Mouse (Mus musculus) embryo, embryonic 10.5 days (tissue): ENCODE data around the gene Gtf3c3.

Experiments
- DNase-seq: peaks from one replicate; pipeline ENCODE4 v3.0.0-alpha.2; 2015; ENCODE audit warnings: low spot score

Gtf3c3 gene

GRCm38 (mm10) chr1:54438340-54439079 is at the start of gene Gtf3c3:
TSS of gene Gtf3c3 (minus strand) at chr1:54438971.
- peak; percentile 86 for DNase-seq

DNA sequence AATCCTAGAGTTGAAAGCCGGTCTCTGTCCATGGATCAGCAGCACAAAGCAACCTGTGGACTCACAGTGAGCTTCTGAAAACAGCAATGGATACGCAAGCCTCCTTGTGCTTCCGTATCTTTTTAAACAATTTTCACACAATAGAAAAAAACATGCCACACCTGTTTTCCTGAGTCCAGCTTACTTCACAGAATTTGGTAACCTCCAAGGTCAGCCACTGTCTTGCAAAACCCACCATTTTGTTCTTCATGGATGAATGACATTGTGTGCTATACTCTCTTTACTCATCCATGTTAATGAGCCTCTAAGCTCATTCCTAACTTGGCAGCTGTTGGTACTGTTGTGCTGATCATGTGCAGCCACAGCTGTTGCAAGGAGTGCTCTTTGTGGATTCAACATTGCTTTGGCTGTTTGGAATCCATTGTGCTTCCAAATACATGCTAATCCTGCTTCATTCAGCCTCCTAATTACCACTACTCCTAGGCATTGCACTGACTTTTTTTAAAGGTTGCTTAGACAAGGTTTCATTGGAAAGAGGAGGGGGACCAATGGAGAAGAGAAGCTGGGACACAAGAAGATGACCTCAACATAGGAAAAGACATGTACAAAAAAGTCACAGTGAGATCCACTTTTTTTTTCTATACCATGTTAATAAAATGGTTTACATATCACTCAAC is 46.1 kb upstream of the Gtf3c3 start:
- DNase-seq: peak; percentile 26

- DNase-seq: no peak
These were observed 41.7 kb upstream of the Gtf3c3 start for GRCm38 (mm10) chr1:54480491-54480890.

GRCm38 (mm10) chr1:54468662-54469061 is 29.9 kb upstream of the Gtf3c3 start:
- no peak for DNase-seq

- no peak for DNase-seq
These were observed 28.6 kb upstream of the Gtf3c3 start for GRCm38 (mm10) chr1:54467366-54467765.

DNA sequence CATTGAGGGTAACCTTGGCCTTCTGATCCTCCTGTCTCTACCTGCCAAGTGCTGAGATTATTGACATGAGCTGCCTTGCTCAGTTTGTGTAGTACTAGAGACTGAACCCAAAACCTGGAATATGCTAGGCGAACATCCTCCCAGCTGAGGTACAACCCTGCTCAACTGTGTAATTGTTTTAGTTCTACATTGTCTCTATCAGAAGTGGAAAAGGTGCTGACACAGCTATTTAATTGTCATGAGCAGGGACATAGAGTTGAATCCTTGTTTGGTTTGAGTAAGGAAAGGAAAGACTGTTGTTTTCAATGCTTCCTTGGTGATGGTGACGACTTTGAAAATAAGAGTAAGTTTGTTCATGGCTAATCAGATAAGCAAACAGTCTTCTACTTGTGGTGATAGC is 13.3 kb upstream of the Gtf3c3 start:
- no peak for DNase-seq

GRCm38 (mm10) chr1:54448833-54449232 is 10.1 kb upstream of the Gtf3c3 start:
- no peak for DNase-seq

GRCm38 (mm10) chr1:54443641-54444040 is 4.9 kb upstream of the Gtf3c3 start:
- peak; percentile 5 for DNase-seq

DNA sequence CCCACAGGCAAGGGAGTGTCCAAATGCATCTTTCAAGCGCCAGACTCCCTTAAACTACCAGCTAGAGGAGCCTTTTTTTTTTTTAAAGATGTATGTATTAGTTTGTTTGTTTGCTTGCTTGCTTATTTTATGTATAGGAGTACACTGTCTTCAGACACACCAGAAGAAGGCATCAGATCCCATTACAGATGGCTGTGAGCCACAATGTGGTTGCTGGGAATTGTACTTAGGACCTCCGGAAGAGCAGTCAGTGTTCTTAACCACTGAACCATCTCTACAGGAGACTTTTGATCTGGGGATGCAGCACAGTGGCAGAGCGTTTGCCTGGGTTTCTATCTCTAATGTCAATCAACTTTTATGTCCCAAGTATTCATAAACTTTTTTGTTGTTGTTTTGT is 307 bp upstream of the Gtf3c3 start:
- DNase-seq: no peak

- DNase-seq: no peak
These were observed 16.5 kb downstream of the Gtf3c3 start for GRCm38 (mm10) chr1:54422195-54422750.

DNA sequence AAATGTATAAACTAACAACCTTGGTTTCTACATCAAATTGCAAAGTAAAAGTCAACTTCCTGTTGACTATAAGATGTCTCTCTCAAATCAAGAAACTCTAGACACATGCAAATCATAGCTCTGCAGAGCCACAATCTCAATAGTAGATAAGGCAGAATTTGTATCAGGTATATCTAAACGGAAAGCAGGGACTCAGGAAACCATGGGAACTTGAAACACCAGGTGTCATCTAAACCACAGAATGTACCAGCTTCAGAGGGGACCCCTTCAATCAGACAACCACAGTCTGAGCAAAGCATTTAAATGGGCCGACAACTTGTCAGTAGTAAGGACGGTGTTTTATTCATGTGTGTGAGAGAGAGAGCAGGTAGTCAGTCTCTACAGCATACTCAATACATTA is 17.1 kb downstream of the Gtf3c3 start:
- DNase-seq: no peak

GRCm38 (mm10) chr1:54402736-54403135 is 36.0 kb downstream of the Gtf3c3 start:
- DNase-seq: no peak

GRCm38 (mm10) chr1:54384221-54384620 is 54.5 kb downstream of the Gtf3c3 start:
- DNase-seq: no peak

DNA sequence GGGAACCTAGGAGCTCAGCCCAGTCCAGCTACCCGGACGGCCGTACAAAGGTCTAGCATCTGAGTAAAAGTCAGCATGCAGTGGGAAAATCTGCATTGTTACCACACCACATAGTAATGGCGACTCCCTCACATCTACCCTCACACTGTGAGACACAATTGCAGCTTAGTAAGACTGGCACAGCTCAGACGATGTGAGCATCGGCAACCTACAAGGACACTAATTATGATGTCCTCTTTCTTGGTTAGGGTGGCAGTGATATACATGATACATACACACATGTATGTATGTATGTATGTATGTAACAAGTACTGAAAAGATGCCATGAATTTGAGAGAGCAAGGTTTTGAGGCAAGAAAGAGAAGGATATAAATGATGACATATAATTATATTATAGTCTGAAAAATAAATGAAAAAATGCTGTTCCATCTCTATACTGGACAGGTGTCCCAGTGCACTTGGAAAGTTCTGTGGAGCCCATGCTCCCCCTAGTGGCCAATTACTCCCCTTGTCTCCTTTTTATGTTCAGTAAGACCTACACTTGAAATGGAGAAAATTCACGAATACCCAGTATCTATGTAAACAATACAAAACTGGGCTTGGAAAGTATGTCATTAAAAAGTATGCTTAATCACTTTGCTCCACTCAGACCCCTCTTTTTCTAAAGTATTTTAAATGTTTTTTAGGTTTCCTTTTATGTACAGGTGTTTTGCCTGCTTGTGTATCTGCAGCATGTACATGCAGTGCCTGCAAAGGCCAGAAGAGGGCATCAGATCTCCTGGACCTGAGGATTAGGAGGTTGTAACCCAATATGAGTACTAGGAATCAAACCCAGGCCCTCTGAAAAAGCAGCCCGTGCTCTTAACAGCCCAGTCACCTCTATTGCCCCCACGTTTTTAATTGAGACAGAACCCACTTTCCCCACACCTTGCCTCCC is 57.5 kb downstream of the Gtf3c3 start:
- DNase-seq: peak; percentile 80

DNA sequence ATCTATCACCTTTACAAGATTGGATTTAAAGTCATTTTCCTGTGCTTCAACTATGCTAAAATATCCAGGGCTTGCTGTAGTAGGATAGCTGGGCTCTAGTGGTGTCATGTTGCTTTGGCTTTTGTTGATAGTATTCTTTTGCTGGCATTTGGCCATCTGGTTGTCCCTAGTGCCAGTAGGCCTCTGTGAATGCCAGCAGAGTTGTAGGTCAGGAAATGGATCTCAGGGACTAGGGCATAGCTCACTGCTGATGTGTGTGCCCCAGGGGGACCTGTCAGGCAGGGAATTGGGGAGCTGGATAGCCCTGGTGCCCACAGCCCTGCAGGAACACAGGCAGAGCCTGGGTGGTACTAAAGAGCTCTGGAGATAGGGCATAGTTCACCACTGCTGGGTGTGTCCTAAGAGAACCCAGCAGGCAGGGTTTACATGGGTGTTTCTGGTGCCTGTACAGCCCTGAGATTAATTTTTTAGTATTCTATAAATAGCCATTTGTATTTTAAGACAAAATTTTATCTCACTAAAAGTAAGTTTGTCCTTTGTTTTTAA is 61.2 kb downstream of the Gtf3c3 start:
- DNase-seq: no peak

GRCm38 (mm10) chr1:54356566-54356965 is 82.2 kb downstream of the Gtf3c3 start:
- no peak for DNase-seq

- no peak for DNase-seq
These were observed 83.3 kb downstream of the Gtf3c3 start for GRCm38 (mm10) chr1:54355485-54355884.

DNA sequence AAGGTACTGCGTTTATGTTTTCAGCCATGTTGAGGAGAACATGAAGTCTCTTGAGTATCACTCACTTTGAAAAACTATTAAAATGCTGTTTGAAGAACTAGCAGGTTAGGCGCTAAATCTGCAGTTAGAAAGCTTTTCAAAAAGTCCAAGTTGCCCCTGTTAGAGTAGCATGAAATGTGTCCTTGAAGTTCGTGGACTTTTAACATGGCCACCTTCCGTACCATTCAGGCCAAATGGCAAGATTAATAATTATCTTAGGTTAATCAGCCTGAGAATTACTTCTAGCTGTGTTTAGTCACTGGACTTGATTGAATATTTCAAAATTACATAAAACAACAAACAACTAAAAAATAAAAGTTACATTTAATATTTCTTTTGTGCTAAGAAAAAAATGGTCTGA is 84.0 kb downstream of the Gtf3c3 start:
- DNase-seq: no peak
